Mouse (Mus musculus) CH12.LX (cell line): ENCODE measurements around the gene Gm11937.
"Not testable (repeated sequence)": the region's sequence is repeated elsewhere in the genome, so short reads cannot be mapped to it uniquely, and the experiment has no call there.

Experiments used
- CHD2 ChIP-seq: IDR thresholded peaks from 2 replicates; pipeline ENCODE4 v1.6.1; 2011; ENCODE audit warnings: low read length, improper control_type of control experiment
- CTCF ChIP-seq, 2 experiments: IDR thresholded peaks in 1 of 2; conservative IDR thresholded peaks in 1 of 2; 2 replicates each; pipeline ENCODE4 v1.5.1; 2011 to 2012; ENCODE audit warnings: low read depth in 2 of 2, low read length in 2 of 2, improper control_type of control experiment in 1 of 2, inconsistent platforms in 1 of 2, mild to moderate bottlenecking in 1 of 2, moderate library complexity in 1 of 2
- EP300 ChIP-seq: IDR thresholded peaks from 2 replicates; pipeline ENCODE4 v1.6.1; 2011; ENCODE audit warnings: low read length, improper control_type of control experiment
- KAT2A ChIP-seq: IDR thresholded peaks from 2 replicates; pipeline ENCODE4 v1.6.1; 2012; ENCODE audit warnings: low read length, improper control_type of control experiment, inconsistent platforms; ENCODE audit not compliant: insufficient replicate concordance
- POLR2A ChIP-seq: IDR thresholded peaks from 2 replicates; pipeline ENCODE4 v1.6.1; 2011; ENCODE audit warnings: low read depth, mild to moderate bottlenecking, improper control_type of control experiment, low read length
- ZC3H11A ChIP-seq: IDR thresholded peaks from 2 replicates; pipeline ENCODE4 v1.6.1; 2012; ENCODE audit warnings: low read depth, mild to moderate bottlenecking, inconsistent platforms, low read length, improper control_type of control experiment
- ZKSCAN1 ChIP-seq: IDR thresholded peaks from 2 replicates; pipeline ENCODE4 v1.6.1; 2012; ENCODE audit warnings: low read depth, inconsistent platforms, low read length, improper control_type of control experiment, borderline replicate concordance

GRCm38 (mm10) chr11:99643635-99644139 is 33.7 kb upstream of the Gm11937 start, which contains the start of gene Krtap4-7:
- TF ChIP-seq POLR2A; ZKSCAN1; CTCF (conservative IDR thresholded peaks at IDR 0.05 in 1 of 2, IDR thresholded peaks at IDR 0.05 in 1 of 2; ENCODE audit: low read depth in 2 of 2, low read length in 2 of 2); EP300; CHD2; KAT2A; ZC3H11A: not testable (repeated sequence)
